In genomic region chr4:132961866-132962265, GRCm38 (mm10) we compare ENCODE assay signal across 23 mouse cellular contexts. TPM values are rescaled to one million over a fixed set of nuclear protein-coding genes. Genes with fewer than 3 reads are reported as not detected.
DNase-seq lines count a peak whose midpoint lies in the region; ATAC-seq and TF ChIP-seq lines count a peak whose summit lies in the region.
"Had no signal": no experiment of that assay in that cellular context is flagged by ENCODE, and none has a peak within 500 bp of the region (broad histone marks: within the 10 kb centered on the region; RNA-seq: fewer than 3 reads in every experiment).

No protein-coding gene starts in this region.

- no peaks in the 10 kb centered on the region for H3K27me3 ChIP-seq in heart, embryonic 11.5 days (ENCODE audit: control insufficient read depth, insufficient read depth, low read length)
- no peaks in the 10 kb centered on the region; the same call in 1 of the 2 replicates for H3K27me3 ChIP-seq in midbrain, embryonic 10.5 days (ENCODE audit: low read depth, poor library complexity, severe bottlenecking)
- no peaks in the 10 kb centered on the region for H3K27me3 ChIP-seq in midbrain, embryonic 13.5 days
- no peaks in the 10 kb centered on the region for H3K27me3 ChIP-seq in heart, postnatal 0 days (ENCODE audit: control insufficient read depth, insufficient read depth, low read length)
- H3K27me3 ChIP-seq: embryonic facial prominence, embryonic 15.5 days; liver, embryonic 15.5 days; megakaryocyte, embryonic 14.5 days; Patski had no signal

- no peak for DNase-seq in heart, adult 8-10 months (ENCODE audit: low spot score)
- no peak for DNase-seq in midbrain, embryonic 10.5 days (ENCODE audit: low spot score)
- peak; percentile 83 for DNase-seq in adipocyte (ENCODE audit: low spot score)
- DNase-seq in heart, postnatal 0 days (ENCODE audit: low spot score): no peak
- no peak for DNase-seq in c-Kit-positive CD71-positive TER-119-positive erythroid progenitor cells, embryonic 14.5 days (ENCODE audit: low spot score)
- DNase-seq: adrenal gland, postnatal 10 days; cerebellum, adult 2 months; cerebellum, postnatal 36 days; gastrocnemius, postnatal 14 days; kidney, adult 11 months; layer of hippocampus, postnatal 36 days; lung, postnatal 10 days; retina, postnatal 1 day; right cerebral cortex, postnatal 4 days; thymus, postnatal 25 days had no signal

- H3K36me3 ChIP-seq in heart, embryonic 11.5 days (ENCODE audit: control insufficient read depth, insufficient read depth, low read length): no peaks in the 10 kb centered on the region
- no peaks in the 10 kb centered on the region for H3K36me3 ChIP-seq in midbrain, embryonic 10.5 days
- no peaks in the 10 kb centered on the region for H3K36me3 ChIP-seq in midbrain, embryonic 13.5 days
- H3K36me3 ChIP-seq in heart, postnatal 0 days (replicated peaks; ENCODE audit: control insufficient read depth, insufficient read depth, low read length): no peaks in the 10 kb centered on the region
- H3K36me3 ChIP-seq: embryonic facial prominence, embryonic 15.5 days; liver, embryonic 15.5 days had no signal

- H3K9me3 ChIP-seq in heart, embryonic 11.5 days (replicated peaks; ENCODE audit: control insufficient read depth, low read length): no peaks in the 10 kb centered on the region
- H3K9me3 ChIP-seq in midbrain, embryonic 10.5 days (replicated peaks): no peaks in the 10 kb centered on the region
- H3K9me3 ChIP-seq in midbrain, embryonic 13.5 days: no peaks in the 10 kb centered on the region
- H3K9me3 ChIP-seq in heart, postnatal 0 days (replicated peaks; ENCODE audit: control insufficient read depth, low read length): no peaks in the 10 kb centered on the region
- H3K9me3 ChIP-seq: embryonic facial prominence, embryonic 15.5 days; liver, embryonic 15.5 days; megakaryocyte, embryonic 14.5 days had no signal

- no peak overlapping the region for H3K4me2 ChIP-seq in heart, embryonic 11.5 days
- no peak overlapping the region for H3K4me2 ChIP-seq in midbrain, embryonic 13.5 days (replicated peaks)
- no peak overlapping the region for H3K4me2 ChIP-seq in heart, postnatal 0 days (ENCODE audit: low read depth, low read length)
- H3K4me2 ChIP-seq: embryonic facial prominence, embryonic 15.5 days; liver, embryonic 15.5 days had no signal

- TF ChIP-seq CTCF in heart, postnatal 0 days (IDR thresholded peaks at IDR 0.05; ENCODE audit: low read depth): no peak

- TF ChIP-seq EP300 in heart, postnatal 0 days (IDR thresholded peaks at IDR 0.05; ENCODE audit: low read depth): no peak

- 72% methylated on average over 5 of the region's 5 CpGs for WGBS in heart, embryonic 11.5 days (ENCODE audit: insufficient replicate concordance)
- WGBS in midbrain, embryonic 10.5 days: 77% methylated on average over 5 of the region's 5 CpGs
- 83% methylated on average over 5 of the region's 5 CpGs for WGBS in midbrain, embryonic 13.5 days
- WGBS in heart, postnatal 0 days: 64% methylated on average over 5 of the region's 5 CpGs

- H3K4me3 ChIP-seq in heart, embryonic 11.5 days (ENCODE audit: low read depth, low read length): no peak overlapping the region
- H3K4me3 ChIP-seq in midbrain, embryonic 10.5 days: no peak overlapping the region
- no peak overlapping the region for H3K4me3 ChIP-seq in midbrain, embryonic 13.5 days (replicated peaks)
- no peak overlapping the region for H3K4me3 ChIP-seq in heart, postnatal 0 days (ENCODE audit: low read depth, low read length)
- H3K4me3 ChIP-seq: embryonic facial prominence, embryonic 15.5 days; liver, embryonic 15.5 days had no signal

- H3K27ac ChIP-seq in heart, embryonic 11.5 days (ENCODE audit: low read depth, low read length): peak overlapping the region; percentile 87; the same call in 1 of the 2 replicates
- peak overlapping the region; percentile 83 for H3K27ac ChIP-seq in midbrain, embryonic 10.5 days (replicated peaks)
- no peak overlapping the region for H3K27ac ChIP-seq in midbrain, embryonic 13.5 days
- H3K27ac ChIP-seq in heart, postnatal 0 days (ENCODE audit: low read depth): peak overlapping the region; percentile 94
- H3K27ac ChIP-seq: embryonic facial prominence, embryonic 15.5 days; liver, embryonic 15.5 days had no signal

- no peak overlapping the region for H3K9ac ChIP-seq in heart, embryonic 11.5 days (ENCODE audit: low read depth, low read length)
- H3K9ac ChIP-seq in midbrain, embryonic 13.5 days (replicated peaks): no peak overlapping the region
- no peak overlapping the region for H3K9ac ChIP-seq in heart, postnatal 0 days (replicated peaks; ENCODE audit: low read depth, low read length)
- H3K9ac ChIP-seq: embryonic facial prominence, embryonic 15.5 days; liver, embryonic 15.5 days had no signal

- ATAC-seq in heart, embryonic 11.5 days (replicated peaks; ENCODE audit: insufficient number of reproducible peaks, low FRiP score, low TSS enrichment): no peak
- ATAC-seq in midbrain, embryonic 13.5 days: no peak
- ATAC-seq in heart, postnatal 0 days (ENCODE audit: insufficient read depth, low read depth): no peak
- ATAC-seq: midbrain, embryonic 16.5 days; Patski had no signal

- peaks cover 37% of the 10 kb centered on the region for H3K4me1 ChIP-seq in heart, embryonic 11.5 days (ENCODE audit: control insufficient read depth, insufficient read depth, low read length)
- peaks cover 53% of the 10 kb centered on the region for H3K4me1 ChIP-seq in midbrain, embryonic 10.5 days
- H3K4me1 ChIP-seq in midbrain, embryonic 13.5 days (replicated peaks): peaks cover 35% of the 10 kb centered on the region
- peaks cover 42% of the 10 kb centered on the region for H3K4me1 ChIP-seq in heart, postnatal 0 days (ENCODE audit: control insufficient read depth, insufficient read depth)

RNA-seq across cellular contexts. Expression of gene Fgr, which starts 12.0 kb away (rescaled TPM):
- polyA plus RNA-seq in heart, embryonic 11.5 days (2014; fragmentation: Nextera tagmentation; extraction: Ambion mirVana): 0.40 and 0.63 TPM in 2 replicates
- 1 to 10 TPM in 1 of 4 experiments, under 1 TPM in 3; 0.14 to 2.5 (median 0.49) TPM for total RNA-seq in heart, adult 8-10 months (2022)
- 0.05 and 0.10 TPM in 2 replicates for polyA plus RNA-seq in midbrain, embryonic 10.5 days (2016; fragmentation: Nextera tagmentation; extraction: Ambion mirVana)
- polyA plus RNA-seq in midbrain, embryonic 13.5 days (2015; fragmentation: Nextera tagmentation; extraction: Ambion mirVana): 0.12 TPM in 1 of 2 replicates, not detected in the other
- total RNA-seq in heart, postnatal 0 days (2014; rRNA removed; ENCODE audit: low replicate concordance): 0.04 and 0.19 TPM in 2 replicates
- polyA plus RNA-seq in heart, postnatal 0 days (2015; fragmentation: Nextera tagmentation; extraction: Ambion mirVana): 0.31 and 0.37 TPM in 2 replicates
- total RNA-seq: left cerebral cortex, postnatal 14 days had no signal
- polyA plus RNA-seq: Patski had no signal

RNA-seq across cellular contexts. Expression of gene Fam76a, which starts 39.5 kb away (rescaled TPM):
- 31.2 and 33.4 TPM in 2 replicates for polyA plus RNA-seq in heart, embryonic 11.5 days (2014; fragmentation: Nextera tagmentation; extraction: Ambion mirVana)
- 10 to 100 TPM; 35.4 to 43.7 (median 39.9) TPM for total RNA-seq in heart, adult 8-10 months (2022)
- polyA plus RNA-seq in midbrain, embryonic 10.5 days (2016; fragmentation: Nextera tagmentation; extraction: Ambion mirVana): 34.7 and 35.5 TPM in 2 replicates
- polyA plus RNA-seq in midbrain, embryonic 13.5 days (2015; fragmentation: Nextera tagmentation; extraction: Ambion mirVana): 39.1 and 45.1 TPM in 2 replicates
- total RNA-seq in heart, postnatal 0 days (2014; rRNA removed; ENCODE audit: low replicate concordance): 19.7 and 20.7 TPM in 2 replicates
- 39.6 and 44.4 TPM in 2 replicates for polyA plus RNA-seq in heart, postnatal 0 days (2015; fragmentation: Nextera tagmentation; extraction: Ambion mirVana)

RNA-seq across cellular contexts. Expression of gene Ahdc1, which starts 49.2 kb away (rescaled TPM):
- polyA plus RNA-seq in heart, embryonic 11.5 days (2014; fragmentation: Nextera tagmentation; extraction: Ambion mirVana): 7.0 and 9.1 TPM in 2 replicates
- 10 to 100 TPM; 37.5 to 52.5 (median 45.0) TPM for total RNA-seq in heart, adult 8-10 months (2022)
- polyA plus RNA-seq in midbrain, embryonic 10.5 days (2016; fragmentation: Nextera tagmentation; extraction: Ambion mirVana): 5.7 and 5.8 TPM in 2 replicates
- polyA plus RNA-seq in midbrain, embryonic 13.5 days (2015; fragmentation: Nextera tagmentation; extraction: Ambion mirVana): 10.4 and 12.6 TPM in 2 replicates
- total RNA-seq in heart, postnatal 0 days (2014; rRNA removed; ENCODE audit: low replicate concordance): 40.5 and 57.2 TPM in 2 replicates
- polyA plus RNA-seq in heart, postnatal 0 days (2015; fragmentation: Nextera tagmentation; extraction: Ambion mirVana): 4.6 and 5.2 TPM in 2 replicates
